Mouse (Mus musculus) retina, postnatal 1 day (tissue): Measurements from ENCODE around the gene Notch1.

Experiments
- DNase-seq: peaks from one replicate; pipeline ENCODE4 v3.0.0-alpha.2; 2012

Notch1 gene

DNA sequence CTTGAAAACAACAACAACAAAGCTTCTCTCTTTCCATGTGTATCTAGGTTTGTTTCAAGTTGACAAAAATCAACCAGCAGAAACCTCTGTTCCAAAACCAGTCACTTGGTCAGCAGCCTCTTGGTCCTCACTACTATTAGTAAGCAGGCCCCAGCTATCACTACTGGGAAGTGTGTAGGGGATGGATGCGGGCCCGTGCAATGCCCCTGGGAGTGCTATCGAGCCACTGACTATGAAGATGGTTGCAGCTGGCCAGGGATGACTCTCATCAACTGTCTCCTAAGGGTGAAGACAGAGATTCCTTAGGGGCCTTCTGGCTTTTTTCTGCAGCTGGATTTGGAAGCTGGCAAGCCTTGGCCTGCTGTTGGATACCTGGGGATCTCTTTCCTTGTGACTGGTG, 13.4 kb upstream of the Notch1 start:
- no peak for DNase-seq

DNA sequence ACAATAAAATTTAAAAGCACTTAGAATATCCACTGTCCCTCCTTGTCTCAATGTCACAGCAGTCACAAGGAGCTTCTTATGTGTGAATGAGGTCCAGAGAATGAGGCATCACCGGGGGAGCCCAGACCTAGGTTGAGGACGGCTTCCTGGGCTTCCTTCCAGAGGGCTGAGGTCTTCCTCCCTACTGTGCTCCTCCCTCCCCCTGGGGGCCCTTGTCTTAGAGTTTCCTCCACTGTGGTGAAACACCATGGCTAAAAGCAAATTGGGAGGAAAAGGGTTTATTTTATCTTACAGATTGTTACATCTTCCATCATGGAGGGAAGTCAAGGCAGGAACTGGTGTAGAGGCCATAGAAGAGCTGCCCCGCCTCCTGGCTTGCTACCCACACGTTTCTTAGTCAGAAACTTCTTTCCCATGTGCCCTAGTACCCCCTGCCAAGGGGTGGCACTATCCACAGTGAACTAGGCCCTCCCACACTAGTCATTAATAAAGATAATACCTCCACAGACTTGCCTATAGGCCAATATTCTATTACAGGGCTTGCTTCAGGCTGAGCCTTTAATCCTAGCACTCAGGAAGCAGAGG, 12.8 kb upstream of the Notch1 start:
- no peak for DNase-seq

DNA sequence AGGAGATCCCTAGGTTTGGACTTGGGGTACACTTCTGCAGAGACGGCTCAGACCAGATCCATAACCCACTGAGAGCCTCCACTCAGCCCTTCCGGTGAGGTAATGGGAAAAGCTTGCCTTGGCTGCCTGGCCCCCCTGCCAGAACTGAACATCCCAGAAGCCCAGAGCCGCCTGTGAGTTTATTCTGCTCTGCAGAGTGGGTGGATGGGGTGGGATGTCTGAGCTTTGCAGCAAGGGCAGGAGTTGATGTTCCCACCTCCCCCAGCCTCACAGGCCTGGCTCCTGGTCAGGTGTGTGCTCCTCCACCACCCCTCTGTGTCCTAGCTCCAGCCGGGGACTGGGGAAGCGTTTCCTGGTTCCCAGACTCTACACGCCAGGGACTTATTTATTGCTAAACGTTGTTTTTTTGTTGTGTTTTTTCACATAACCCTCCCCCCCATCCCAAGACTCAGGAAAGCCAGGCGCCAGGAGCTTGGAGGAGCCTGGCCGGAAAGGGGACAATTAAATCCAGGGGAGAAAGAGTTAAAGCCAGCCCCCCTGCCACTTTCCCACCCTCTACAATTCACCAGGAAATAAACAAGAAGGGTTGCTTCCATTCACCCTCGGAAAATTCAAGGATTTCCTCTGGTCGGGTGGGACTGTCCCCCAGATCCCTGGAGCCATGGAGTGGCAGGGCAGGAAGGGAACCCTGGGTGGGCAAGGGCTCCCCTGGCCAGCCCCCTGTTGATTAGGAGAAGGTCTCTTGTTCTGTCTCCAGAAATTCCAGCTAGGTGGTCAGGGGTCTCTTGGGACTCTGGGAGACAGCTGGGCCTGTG, 10.2 kb upstream of the Notch1 start:
- no peak for DNase-seq

DNA sequence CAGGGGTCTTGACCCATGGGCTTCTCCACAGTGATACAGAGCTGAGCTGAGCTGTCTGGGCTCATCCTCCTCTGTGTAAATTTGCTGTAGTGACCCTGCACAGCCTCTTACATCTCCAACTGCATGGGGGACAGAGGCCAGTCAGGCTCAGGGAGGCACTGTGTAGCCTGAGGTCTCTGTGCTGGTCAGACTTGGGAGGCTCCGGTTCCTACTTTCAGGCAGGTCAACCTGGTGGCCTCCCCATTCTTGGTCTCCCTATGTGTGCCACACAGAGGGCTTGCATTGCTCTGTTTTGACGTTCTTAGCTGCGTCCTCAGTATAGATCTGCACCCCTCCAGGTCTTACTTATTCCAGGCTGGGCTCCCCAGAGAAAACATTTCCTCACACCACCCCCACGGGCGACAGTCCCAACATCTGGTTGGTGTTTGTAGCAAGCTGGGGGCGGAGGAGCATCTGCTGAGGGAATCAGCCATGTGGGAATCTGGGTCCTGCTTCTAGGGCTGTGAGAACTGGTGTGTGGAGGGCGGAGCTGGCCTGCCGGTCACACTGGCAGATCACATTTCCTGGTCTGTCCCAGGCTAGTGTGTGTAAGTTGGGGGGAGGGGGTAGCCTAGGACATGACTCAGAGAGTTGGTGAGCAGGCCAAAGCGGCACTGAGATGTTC, 9.0 kb upstream of the Notch1 start:
- peak; percentile 51 for DNase-seq

DNA sequence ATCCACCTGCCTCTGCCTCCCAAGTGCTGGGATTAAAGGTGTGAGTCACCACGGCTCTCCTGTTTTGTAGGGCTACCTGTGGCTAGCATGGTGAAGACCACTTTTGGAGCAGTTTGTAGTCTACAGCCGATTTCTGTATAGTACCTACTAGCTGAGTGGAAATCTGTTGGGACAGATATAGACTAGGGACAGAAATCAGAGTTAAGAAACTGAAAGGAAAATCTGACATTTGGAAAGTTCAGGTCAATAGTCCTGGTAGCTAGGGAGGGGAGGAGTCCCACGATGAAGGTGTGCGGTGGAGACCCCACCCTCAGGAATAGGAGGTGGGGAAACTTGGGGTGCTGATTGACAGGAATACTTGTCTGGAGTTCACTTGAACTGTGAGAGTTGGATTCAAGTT, 5.9 kb upstream of the Notch1 start:
- DNase-seq: no peak

DNA sequence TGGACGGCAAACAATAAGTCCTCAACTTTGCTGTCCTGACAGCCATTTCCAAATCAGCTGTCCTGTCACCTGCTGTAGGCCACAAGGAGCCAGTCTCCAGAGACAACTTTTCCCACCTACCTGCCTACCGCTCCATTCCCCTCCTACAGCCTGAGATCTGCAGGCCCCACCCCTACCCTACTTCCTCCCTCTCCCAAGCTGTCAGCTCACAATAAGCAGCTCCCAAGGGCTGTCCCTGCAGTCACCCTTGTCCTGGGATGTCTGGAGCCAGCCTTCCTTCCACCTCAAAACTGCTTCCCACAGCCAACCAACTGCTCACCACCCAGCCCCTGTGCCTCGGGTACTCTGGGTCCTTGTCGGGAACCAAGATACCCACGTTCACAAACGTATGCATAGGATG, 3.3 kb upstream of the Notch1 start:
- no peak for DNase-seq

DNA sequence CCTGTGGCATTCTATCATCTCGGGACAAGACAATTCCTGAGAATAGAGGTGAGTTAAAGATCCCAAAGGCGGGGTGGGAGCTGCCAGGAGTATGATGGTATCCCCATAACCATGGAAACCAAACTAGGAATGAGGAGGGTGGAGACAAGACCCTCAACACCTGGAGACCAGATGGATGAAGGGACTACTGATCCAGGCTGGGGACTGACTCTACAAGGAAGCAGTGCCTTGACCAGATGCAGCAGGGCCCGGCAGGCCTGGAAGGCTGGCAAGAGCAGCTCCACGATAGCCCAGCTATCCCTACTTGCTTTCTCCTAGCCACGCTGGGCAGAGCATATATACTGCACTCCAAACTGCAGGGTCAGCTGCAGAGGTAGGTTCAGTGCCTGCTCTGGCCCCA, 524 bp upstream of the Notch1 start:
- no peak for DNase-seq

DNA sequence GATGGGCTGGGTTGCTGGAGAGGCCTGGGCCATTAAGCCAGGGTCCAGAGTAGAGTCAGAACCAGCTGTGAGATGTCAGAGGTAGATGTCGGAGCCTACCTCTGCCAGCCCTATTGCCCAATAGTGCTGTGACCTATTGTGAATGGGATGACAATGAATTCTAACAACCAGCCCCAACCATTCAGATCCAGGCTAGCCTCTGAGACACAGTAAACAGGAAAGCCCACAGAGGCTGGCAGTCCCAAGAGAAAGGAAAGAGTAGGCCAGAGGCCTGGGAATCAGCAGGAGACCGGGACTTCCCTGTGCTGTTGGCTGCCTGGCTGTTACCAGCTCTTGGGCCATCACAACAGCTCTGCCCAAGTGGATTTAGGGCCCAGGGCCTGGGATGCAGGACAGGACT, 1.1 kb downstream of the Notch1 start:
- no peak for DNase-seq

DNA sequence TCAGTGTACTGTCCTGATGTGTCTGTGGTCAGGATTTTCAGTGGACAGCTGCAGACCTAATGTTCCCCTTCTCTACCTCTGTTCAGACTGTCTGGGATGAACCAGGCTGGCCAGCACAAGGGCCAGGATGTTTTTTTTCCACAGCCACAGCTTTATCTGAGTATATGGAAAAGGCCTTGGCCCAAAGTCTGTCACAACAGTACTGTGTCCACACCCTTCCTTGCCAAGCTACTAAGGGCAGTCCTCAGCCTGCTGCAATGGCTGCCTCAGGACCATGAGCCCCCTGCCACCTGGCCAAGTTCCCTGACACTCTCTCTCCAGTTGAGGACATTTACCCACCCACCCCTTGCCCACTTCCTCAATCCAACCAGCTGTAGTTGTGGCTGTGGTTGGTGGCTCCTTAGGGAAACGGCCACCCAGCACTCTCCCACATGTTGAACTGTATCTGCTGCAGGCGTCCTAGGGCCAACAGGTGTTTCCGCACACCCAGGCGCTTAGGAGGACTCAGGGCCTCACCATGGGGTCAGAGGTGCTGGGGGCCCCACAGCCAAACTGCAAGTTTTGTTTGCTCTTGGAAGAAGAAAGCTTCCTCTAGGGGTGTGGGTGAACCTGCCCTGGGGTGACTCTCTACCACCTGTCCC, 3.2 kb downstream of the Notch1 start:
- DNase-seq: no peak

DNA sequence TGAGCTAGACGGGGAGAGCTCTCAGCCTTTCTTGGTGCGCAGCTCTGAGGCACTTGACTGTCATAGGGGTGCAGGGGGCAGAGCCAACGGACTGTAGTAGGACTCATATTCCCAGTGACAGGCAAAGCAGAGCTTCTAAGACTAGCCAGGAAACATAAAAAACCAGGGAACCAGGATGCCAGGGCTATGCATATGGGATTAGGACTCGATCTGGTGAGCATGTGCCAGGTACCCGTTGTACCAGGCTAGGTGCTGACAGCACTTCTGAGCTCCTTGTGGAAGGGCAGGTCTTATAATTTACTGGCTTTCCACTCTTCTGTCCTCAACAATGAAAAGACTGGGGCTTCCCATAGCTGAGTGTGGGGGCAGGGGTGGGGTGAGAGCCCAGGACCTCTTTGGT, 7.8 kb downstream of the Notch1 start:
- DNase-seq: no peak

DNA sequence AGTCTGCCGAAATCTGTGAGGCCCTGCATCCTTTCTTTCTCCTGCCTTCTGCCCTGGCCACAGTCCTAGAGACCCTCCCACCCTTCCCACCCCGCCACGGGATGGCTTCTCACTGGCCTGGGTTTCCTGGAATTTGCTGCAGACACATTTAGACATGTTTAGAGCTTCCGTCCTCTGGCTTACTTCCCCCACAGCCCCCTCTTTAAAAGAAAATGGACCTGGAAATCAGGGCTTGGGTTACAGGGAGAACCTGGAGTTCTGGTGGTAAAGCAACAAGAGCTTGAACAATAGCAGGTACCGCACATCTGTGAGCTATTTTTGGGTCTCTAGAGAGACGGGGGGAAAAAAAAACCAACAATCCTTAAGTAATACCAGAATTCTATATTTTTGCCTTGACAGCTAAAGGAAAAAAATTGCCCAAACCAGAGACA, 8.5 kb downstream of the Notch1 start:
- DNase-seq: no peak

DNA sequence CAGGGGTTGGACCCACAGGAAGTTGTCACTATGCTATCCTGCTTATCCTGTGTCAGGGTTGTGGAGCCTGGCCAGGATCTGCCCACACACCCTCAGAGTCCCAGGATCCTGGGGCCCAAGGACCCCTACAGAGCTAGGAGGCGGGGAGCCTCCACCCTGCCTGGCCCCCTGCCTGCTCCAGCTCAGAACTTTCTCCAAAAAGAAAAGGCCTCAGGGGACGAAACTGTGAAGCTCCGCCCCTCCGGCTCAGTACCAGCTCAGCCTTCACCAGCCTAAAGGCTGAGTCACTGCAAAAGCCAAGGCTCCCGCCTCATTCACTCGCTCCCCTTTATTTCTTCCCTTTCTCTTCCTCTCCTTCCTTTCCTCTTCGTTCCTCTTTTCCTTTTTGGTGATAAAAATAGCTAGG, 9.0 kb downstream of the Notch1 start:
- DNase-seq: peak; percentile 60

DNA sequence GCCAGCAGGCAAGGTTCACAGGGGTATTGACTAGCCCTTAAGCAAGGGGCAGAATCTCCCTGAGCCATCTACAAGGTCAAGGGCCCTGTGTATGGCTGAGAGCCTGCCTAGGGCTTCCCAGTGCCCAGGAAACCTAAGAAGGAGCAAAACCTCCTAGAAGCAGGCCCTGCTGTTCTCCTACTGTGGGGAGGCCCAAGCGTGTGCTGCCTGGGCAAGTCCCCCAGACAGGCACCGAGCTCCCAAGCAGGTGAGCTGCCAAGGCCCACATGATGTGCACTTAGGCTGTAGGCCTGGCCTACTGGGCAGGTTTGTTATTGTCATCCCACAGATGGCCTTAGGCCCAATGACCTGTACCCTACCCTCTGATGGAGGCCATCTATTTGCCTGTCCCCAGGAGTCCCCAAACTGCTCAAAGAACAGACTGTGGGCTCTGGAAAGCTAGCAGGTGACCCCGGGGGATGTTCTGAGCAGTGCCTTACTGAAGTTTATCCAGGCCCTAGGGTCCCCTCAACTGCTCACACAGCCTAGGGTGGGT, 9.7 kb downstream of the Notch1 start:
- no peak for DNase-seq

DNA sequence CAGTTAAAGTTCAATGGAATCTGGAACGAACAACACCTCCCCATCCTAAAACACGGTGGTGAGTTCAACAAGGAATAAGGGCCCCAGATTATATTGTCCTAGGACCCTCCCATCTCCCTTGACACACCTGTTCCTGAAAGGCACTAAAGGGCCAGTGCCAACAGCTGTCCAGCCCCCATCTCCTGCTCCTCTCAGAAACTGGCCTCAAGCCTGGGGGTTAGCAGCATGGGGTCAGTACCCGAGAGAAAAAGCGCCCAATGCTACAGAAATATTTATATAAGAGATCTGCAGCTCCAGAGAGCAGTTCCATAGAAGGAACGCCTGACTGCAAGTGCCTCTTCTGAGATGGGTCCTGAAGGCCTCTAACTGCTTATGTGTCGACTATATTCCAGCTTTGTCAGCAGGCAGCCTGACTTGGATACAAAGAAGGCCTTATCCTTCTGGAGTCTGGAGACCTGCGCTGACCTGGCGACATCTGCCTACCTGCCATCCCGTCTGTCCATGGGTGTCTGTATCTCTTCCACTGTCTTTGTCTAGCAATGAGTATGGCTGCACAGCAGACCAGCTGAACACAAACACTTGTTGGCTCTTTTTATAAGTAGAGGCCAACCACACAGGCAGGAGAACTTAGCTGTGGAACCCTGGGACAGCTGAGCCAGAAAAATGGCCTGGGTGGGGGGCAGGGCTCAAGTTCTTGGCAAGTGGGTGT, 11.5 kb downstream of the Notch1 start:
- no peak for DNase-seq

DNA sequence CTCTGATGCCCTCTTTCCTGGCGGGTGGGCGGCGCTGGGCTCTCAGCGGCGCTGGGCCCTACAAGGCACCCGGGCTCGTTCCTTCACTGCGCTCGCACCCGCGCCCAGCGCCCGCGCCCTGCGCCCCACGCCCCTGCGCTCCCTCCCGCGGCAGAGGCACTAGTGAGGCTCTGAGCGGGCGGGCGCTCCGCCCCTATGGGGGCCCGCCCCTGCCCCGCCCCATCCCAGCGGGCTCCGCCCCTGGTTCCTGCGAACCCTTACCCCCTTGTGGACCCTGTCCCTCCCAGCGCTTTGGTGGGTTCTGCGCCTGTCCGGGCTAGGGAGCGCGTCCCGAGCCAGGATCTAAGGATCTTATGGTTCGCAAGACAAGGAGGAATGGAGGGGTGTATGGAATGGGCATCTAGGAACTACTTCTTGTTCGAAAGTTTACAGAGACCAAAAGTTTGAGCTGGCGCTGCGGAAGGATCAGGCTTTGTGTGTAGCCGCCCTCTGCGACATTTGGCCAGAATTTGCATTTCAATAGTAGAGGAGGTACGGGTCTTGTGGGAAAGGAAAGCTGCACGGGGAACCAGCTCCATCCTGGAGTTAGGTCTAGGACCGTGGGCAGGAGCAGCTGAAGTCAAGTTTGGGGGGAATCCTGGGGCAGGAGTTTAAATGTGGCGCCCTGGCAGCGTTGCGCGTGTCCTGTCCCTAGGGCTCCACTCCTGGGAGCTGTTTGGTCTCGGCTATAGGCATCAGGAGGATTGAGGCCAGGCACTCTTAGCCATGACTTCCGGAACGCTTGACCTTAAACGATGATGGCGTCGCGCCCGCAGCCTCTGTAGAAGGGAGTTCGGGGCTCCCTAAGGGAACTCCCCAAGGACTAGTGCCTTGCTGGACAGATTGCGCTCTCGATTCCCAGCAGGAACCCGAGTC, 12.5 kb downstream of the Notch1 start:
- peak; percentile 95 for DNase-seq

DNA sequence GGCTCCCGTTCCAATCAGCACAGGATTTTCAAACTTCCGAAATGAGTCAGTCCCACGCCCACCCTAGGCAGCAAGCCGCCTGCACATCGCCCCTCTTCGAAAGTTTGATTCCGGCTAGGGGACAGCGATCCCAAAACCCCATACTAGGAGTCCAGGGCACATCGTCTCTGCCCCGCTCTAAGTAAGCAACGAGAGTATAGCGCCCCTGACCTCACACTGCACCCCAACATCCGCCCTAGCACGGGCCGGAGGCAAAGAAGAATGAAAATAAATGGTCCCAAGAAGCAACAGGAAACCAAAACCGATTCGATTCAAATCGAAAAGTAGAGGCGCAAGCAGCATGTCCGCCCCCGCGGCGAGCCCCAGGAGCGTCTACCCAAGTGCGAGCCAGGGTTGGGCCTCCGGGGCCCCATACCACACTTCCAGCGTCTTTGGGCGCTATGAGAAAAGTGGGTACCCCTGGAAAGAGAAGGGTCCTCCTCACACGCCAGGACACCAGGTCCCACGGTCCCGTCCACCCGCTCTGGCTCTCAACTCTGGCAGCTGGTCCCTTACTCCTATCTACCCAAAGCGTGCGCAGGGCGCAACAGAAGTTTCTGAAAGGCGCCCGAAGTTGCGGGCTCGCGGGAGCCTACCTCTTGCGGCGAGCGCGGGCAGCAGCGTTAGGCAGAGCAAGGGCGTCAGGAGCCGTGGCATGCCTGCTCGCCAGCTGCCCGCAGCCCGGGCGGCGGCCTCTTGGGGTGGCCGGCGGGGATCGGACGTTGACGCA, 13.4 kb downstream of the Notch1 start:
- DNase-seq: no peak

DNA sequence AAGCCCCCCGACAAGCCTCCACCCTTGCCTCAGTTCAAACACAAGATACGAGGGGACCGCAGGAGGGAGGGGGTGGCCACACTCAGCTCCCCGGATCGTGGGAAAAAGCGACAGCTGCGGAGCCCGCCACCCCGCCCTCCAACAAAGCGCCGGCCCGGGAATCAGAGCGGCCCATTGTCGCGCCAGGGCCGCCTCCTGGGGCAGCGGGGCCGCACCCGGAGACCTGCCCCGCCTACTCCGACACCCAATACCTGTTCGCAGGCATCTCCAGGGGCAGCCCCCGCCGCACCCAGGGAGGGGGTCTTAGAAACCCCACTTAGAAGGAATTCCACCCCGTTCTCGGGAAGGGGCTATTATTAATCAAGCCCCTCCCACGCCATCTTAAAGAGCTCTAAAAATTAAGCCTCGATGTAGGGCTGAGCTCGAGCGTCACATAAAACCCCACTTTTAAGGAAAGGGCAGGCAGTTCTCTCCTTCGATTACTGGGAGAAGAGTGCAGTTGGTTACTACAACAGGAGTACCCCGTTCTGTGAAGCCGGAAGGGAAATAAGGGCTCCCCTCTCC, 14.1 kb downstream of the Notch1 start:
- peak; percentile 95 for DNase-seq

DNA sequence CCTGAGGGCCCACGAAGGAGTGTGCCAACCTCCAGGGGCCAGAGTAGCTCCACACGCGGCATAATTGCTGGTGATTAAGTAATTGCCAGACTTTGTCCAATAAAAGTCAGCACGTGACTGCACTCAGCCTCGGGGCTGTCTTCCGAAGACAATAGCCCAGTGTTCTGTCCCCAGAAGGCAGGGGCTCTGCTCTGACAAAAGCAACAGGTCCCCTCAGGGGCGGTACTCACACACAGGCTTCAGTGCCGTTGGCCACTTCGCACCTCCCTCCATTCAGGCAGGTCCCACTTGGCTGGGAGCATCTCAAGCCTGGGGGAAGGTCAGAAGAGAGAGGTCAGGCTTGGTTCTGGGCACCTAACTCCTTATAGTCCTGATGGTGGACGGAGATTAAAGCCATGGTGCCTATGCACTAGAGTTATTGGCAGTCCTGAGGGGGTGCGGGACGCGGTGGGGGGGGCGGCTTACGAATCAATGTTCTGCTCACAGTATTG, 14.8 kb downstream of the Notch1 start:
- peak; percentile 98 for DNase-seq

DNA sequence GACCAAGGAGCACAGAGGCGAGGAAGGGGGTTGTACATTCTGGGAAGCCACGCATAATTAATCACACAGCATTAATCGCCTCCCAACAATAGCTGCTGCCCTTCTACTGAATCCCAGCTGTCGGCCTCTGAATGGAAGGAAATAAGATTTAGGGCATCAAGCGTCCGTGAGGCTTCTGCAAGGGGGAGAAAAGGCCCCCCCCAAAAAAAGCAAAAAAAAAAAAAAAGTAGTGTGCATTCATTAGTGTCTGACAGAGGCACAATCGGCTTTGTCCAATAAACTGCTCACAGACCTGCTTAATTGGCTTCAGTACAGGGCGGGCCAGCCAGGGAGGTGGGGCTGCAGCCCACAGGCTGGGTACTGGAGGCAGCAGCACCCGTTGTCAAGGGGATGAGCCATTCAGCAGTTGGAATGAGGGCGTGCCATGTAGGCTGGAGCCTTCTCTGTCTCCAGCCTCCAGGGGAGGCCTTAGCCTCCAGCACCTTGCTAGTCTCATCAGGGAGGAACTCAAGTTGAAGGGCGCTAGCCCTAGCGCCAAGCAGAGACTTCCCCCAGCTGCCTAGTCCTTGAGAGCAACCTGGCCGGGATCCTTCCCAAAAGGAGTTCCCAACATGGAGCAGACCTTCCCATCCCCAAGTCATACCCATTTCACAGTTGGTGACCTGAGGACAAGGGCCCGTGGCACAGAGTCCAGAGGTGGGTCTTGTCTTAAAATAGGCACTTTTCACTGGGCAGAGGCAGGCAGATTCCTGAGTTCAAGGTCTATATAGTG, 15.7 kb downstream of the Notch1 start:
- peak; percentile 99 for DNase-seq
